Mouse (Mus musculus) stomach, postnatal 0 days (tissue): ENCODE measurements around the gene Tgm5. TPM values are rescaled to one million over a fixed set of nuclear protein-coding genes. Genes with fewer than 3 reads are reported as not detected.

Experiments
- ATAC-seq: fragments of 200-750 bp; cut with Nextera tagmentation; 2 replicates; pipeline ENCODE4 v1.8.0; 2017; ENCODE audit not compliant: low FRiP score, low TSS enrichment
- DNase-seq: peaks from one replicate; pipeline ENCODE4 v3.0.0-alpha.2; 2016; ENCODE audit warnings: low spot score
- H3K27ac ChIP-seq: fragments of 300-500 bp; sonication (generic); replicated peaks from 2 replicates; pipeline ENCODE4 v1.5.1; 2014; ENCODE audit warnings: mild to moderate bottlenecking, control low read depth
- H3K27me3 ChIP-seq: fragments of 300-500 bp; sonication (generic); 2 replicates; pipeline ENCODE4 v1.6.1; 2014; ENCODE audit warnings: low read length; ENCODE audit not compliant: control insufficient read depth, insufficient read depth
- H3K36me3 ChIP-seq: fragments of 300-500 bp; sonication (generic); 2 replicates; pipeline ENCODE4 v1.6.1; 2014; ENCODE audit warnings: low read length, mixed read lengths; ENCODE audit not compliant: control insufficient read depth, insufficient read depth
- H3K4me1 ChIP-seq: fragments of 300-500 bp; sonication (generic); replicated peaks from 2 replicates; pipeline ENCODE4 v1.6.1; 2014; ENCODE audit warnings: antibody characterized with exemption; ENCODE audit not compliant: control insufficient read depth, insufficient read depth
- H3K4me2 ChIP-seq: fragments of 300-500 bp; sonication (generic); replicated peaks from 2 replicates; pipeline ENCODE4 v1.6.1; 2014; ENCODE audit warnings: low read depth, mild to moderate bottlenecking, control low read depth, moderate library complexity
- H3K4me3 ChIP-seq: fragments of 300-500 bp; sonication (generic); 2 replicates; pipeline ENCODE4 v1.5.1; 2014; ENCODE audit warnings: low read depth, low read length, control low read depth
- H3K9ac ChIP-seq: fragments of 300-500 bp; sonication (generic); 2 replicates; pipeline ENCODE4 v1.6.1; 2014; ENCODE audit warnings: mild to moderate bottlenecking, low read length, control low read depth, mixed read lengths
- H3K9me3 ChIP-seq: fragments of 300-500 bp; sonication (generic); 2 replicates; pipeline ENCODE4 v1.6.1; 2016; ENCODE audit warnings: low read length; ENCODE audit not compliant: control insufficient read depth
- CTCF ChIP-seq: IDR thresholded peaks from 2 replicates; pipeline ENCODE4 v1.5.1; 2016; ENCODE audit warnings: antibody characterized with exemption, low read depth, mild to moderate bottlenecking, moderate library complexity
- EP300 ChIP-seq: optimal IDR thresholded peaks from 2 replicates; pipeline ENCODE3; 2016; ENCODE audit warnings: antibody characterized with exemption
- WGBS: fragments of 180-500 bp; shearing (Covaris S2); extraction: QIAGEN DNeasy Blood & Tissue Kit; methylation state at CpG from one replicate; pipeline ENCODE4 v1.1.7; 2014; 5-methylcytosine and 5-hydroxymethylcytosine counted together
- polyA plus RNA-seq: library from polyadenylated mRNA; unstranded; fragments of >200 nt; fragmentation: Nextera tagmentation; extraction: Ambion mirVana; gene quantifications from 2 replicates; pipeline ENCODE4 v1.2.1, GENCODE M21; 2015

The Tgm5 gene
- polyA plus RNA-seq, 1 experiment from 2014 or later = 1.8 TPM

DNA sequence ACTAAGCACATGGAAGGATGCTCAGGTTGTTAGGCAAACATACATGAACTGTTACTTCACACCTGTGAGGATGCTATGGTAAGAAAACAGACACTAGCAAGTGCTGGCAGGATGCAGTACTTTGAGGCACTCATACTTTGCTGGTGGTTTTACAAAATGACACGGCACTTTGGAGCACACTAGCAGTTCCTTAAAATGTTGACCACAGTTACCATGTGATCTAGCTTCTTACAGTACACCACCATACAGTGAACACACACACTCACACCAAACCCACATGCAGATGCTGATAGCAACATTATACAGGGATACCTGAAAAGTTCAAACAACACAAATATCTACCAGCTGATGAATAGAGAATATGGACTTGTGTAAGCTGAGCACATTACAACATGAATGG lies 3.0 kb downstream of the Tgm5 start:
- no peaks in the 10 kb centered on the region for H3K27me3 ChIP-seq
- H3K27ac ChIP-seq = no peak overlapping the region
- H3K4me3 ChIP-seq = no peak overlapping the region
- no peak for ATAC-seq
- H3K9me3 ChIP-seq = no peaks in the 10 kb centered on the region
- no peak overlapping the region for H3K9ac ChIP-seq
- 81% methylated on average over 1 of the region's 1 CpGs for WGBS
- H3K4me2 ChIP-seq = no peak overlapping the region
- no peaks in the 10 kb centered on the region for H3K4me1 ChIP-seq
- no peaks in the 10 kb centered on the region for H3K36me3 ChIP-seq
- DNase-seq = no peak
- no peak for TF ChIP-seq CTCF
- TF ChIP-seq EP300 = no peak

DNA sequence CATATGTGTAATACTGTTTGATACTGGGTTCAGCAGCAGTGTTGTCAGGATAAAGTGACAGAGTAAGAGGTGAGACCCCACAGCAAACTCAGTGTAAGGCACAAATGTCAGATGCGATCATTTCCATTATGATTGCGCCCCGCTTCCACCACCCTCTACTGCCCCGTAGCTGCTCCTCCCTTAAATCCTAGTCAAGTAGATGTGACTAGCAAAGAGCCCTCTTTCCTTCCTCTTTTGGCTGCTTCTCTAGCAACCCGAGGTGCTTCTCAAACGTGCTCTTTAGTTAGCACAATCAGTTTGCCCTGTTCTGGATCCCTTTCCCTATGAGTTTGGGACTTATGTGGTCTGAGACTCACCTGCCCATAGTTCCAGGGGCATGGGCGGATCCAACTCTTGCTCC lies 10.9 kb downstream of the Tgm5 start:
- Histone ChIP-seq H3K4me3 (no peak overlapping the region), H3K36me3 (no peaks in the 10 kb centered on the region), H3K4me2 (no peak overlapping the region), H3K9ac (no peak overlapping the region), H3K9me3 (no peaks in the 10 kb centered on the region), H3K27me3 (no peaks in the 10 kb centered on the region), H3K27ac (no peak overlapping the region), H3K4me1 (no peaks in the 10 kb centered on the region)
- DNase-seq = no peak
- TF ChIP-seq EP300 = no peak
- no peak for TF ChIP-seq CTCF
- no peak for ATAC-seq
- 71% methylated on average over 7 of the region's 7 CpGs for WGBS

DNA sequence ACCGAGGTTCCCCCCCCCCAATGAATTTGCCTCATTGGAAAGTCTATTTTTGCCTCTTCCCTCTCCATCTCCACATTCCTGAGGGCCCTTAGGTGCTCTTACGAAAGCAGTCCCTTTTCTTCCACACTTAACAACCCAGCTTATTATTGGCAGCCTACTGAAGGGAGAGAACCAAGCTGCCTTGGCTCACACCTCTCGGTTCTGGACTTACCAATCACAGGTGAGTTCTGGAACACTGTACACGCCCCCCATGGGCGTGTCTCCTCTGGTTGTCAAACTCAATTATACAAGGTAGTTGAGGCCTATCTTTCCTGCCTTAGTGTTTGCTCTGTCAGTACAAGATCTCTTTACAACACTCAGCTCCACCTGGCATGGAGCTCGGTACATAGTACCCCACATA lies 13.8 kb downstream of the Tgm5 start:
- Histone ChIP-seq H3K4me3 (no peak overlapping the region), H3K9ac (no peak overlapping the region), H3K27me3 (no peaks in the 10 kb centered on the region), H3K36me3 (no peaks in the 10 kb centered on the region), H3K4me1 (no peaks in the 10 kb centered on the region), H3K4me2 (no peak overlapping the region), H3K27ac (no peak overlapping the region), H3K9me3 (no peaks in the 10 kb centered on the region)
- WGBS = 71% methylated on average over 6 of the region's 6 CpGs
- ATAC-seq = no peak
- DNase-seq = no peak
- no peak for TF ChIP-seq EP300
- TF ChIP-seq CTCF = no peak

DNA sequence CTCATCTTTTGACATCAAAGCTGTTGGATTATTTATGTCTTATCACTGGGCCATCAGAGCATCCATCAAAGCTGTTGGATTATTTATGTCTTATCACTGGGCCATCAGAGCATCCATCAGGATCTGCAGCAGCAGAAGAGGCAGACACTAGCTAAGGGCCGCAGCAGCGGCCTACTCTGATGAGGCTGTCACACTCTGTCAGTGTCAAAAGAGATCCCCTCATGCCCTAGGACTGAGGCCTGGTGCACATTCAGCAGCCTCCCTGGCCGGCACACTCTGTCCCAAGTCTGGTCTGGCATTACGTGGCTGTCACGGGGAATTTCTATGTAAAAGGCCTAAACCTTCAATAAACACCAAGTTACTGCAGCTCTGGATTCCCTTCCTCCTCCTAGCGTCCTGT lies 16.1 kb downstream of the Tgm5 start:
- ATAC-seq (no peak), DNase-seq (no peak)
- TF ChIP-seq CTCF (no peak), EP300 (no peak)
- Histone ChIP-seq H3K4me3 (no peak overlapping the region), H3K4me1 (no peaks in the 10 kb centered on the region), H3K27ac (no peak overlapping the region), H3K27me3 (no peaks in the 10 kb centered on the region), H3K9me3 (no peaks in the 10 kb centered on the region), H3K9ac (no peak overlapping the region), H3K36me3 (no peaks in the 10 kb centered on the region), H3K4me2 (no peak overlapping the region)
- 64% methylated on average over 6 of the region's 6 CpGs for whole genome bisulfite sequencing

DNA sequence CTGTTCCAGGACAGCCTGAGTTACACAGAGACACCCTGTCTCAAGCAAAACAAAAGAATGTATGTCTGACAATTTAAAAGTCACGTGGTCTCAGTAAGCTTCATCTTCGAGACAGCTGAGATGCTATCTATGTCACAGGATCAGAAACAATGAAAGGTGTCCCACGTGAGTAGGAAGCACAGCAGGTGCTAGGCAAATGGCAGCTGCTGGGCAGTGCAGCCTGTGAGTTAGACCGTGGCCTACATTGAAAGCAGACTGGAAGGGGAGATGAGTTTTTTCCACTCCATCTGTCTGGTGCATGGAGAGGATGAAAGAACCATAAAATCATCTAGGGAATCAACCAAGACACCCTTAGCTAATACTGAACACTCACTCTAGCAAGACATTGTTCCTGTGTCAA lies 18.5 kb downstream of the Tgm5 start:
- H3K4me2 ChIP-seq = no peak overlapping the region
- no peak overlapping the region for H3K9ac ChIP-seq
- WGBS = 54% methylated on average over 4 of the region's 4 CpGs
- no peaks in the 10 kb centered on the region for H3K4me1 ChIP-seq
- H3K27ac ChIP-seq = no peak overlapping the region
- no peaks in the 10 kb centered on the region for H3K9me3 ChIP-seq
- no peak for ATAC-seq
- no peaks in the 10 kb centered on the region for H3K27me3 ChIP-seq
- no peak overlapping the region for H3K4me3 ChIP-seq
- H3K36me3 ChIP-seq = no peaks in the 10 kb centered on the region
- DNase-seq = no peak
- TF ChIP-seq EP300 = no peak
- no peak for TF ChIP-seq CTCF

DNA sequence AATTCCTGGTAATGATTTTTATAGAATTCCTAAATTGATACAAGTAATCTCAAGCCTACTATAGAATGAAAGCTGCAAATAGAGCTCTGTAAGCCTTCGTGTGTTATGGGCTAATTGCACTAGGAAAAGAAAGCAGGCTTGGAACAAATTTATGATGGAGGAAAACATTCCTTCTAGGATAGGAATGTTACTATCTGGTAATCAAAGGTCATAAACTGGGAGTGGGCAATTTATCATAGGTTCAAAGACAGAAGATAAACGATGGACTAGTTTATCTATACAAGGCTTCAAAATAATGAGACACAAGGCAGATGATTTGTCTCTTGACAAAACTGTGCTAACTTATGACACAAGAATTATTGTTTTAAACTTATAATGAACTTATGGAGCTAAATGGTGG lies 24.3 kb downstream of the Tgm5 start:
- Histone ChIP-seq H3K4me1 (no peaks in the 10 kb centered on the region), H3K27me3 (no peaks in the 10 kb centered on the region), H3K9ac (no peak overlapping the region), H3K4me2 (no peak overlapping the region), H3K36me3 (no peaks in the 10 kb centered on the region), H3K27ac (no peak overlapping the region), H3K9me3 (no peaks in the 10 kb centered on the region), H3K4me3 (no peak overlapping the region)
- no peak for ATAC-seq
- WGBS = 53% methylated on average over 2 of the region's 2 CpGs
- no peak for DNase-seq
- TF ChIP-seq CTCF (no peak), EP300 (no peak)
